9 mouse cellular contexts compared by ENCODE assay signal in genomic region chr6:52208868-52209684, GRCm38 (mm10). TPM values are rescaled to one million over a fixed set of nuclear protein-coding genes. Genes with fewer than 3 reads are reported as not detected.
A peak's percentile ranks its signal among the peaks of the same experiment; 100 is the strongest.
DNase-seq lines count a peak whose midpoint lies in the region; ATAC-seq and TF ChIP-seq lines count a peak whose summit lies in the region.
"Had no signal": no experiment of that assay in that cellular context is flagged by ENCODE, and none has a peak within 500 bp of the region (broad histone marks: within the 10 kb centered on the region; RNA-seq: fewer than 3 reads in every experiment).

No protein-coding gene starts in this region.

- peaks cover 5% of the 10 kb centered on the region; the same call in 1 of the 2 replicates for H3K4me1 ChIP-seq in lung, embryonic 15.5 days
- H3K4me1 ChIP-seq in heart, embryonic 16.5 days (ENCODE audit: control insufficient read depth, insufficient read depth, low read length) = peaks cover 5% of the 10 kb centered on the region
- H3K4me1 ChIP-seq in small intestine, adult 2 months (ENCODE audit: control insufficient read depth, insufficient read depth, insufficient read length, low read length) = peaks cover 8% of the 10 kb centered on the region
- no peaks in the 10 kb centered on the region for H3K4me1 ChIP-seq in forebrain, postnatal 0 days (ENCODE audit: insufficient read depth)

- no peak for TF ChIP-seq CTCF in small intestine, adult 2 months (IDR thresholded peaks at IDR 0.05; ENCODE audit: extremely low read depth, insufficient read length, insufficient replicate concordance, low read depth, low read length)
- no peak for TF ChIP-seq CTCF in forebrain, postnatal 0 days (IDR thresholded peaks at IDR 0.05; ENCODE audit: low read depth)

- H3K27ac ChIP-seq in lung, embryonic 15.5 days = peak overlapping the region; percentile 77
- H3K27ac ChIP-seq in heart, embryonic 16.5 days (ENCODE audit: low read length) = no peak overlapping the region
- 0 out of 2 replicates have a peak overlapping the region, but pooled peaks have one; percentile 7 for H3K27ac ChIP-seq in small intestine, adult 2 months (ENCODE audit: insufficient read depth, low read depth, low read length)
- no peak overlapping the region for H3K27ac ChIP-seq in forebrain, postnatal 0 days (ENCODE audit: low read depth, low read length)

- ATAC-seq in lung, embryonic 15.5 days (ENCODE audit: borderline replicate concordance, extremely low read depth, low FRiP score, low TSS enrichment) = no peak
- no peak for ATAC-seq in heart, embryonic 16.5 days (replicated peaks; ENCODE audit: extremely low read depth, insufficient read depth, low FRiP score)
- ATAC-seq in forebrain, postnatal 0 days = no peak

- WGBS in lung, embryonic 15.5 days = 21% methylated on average over 18 of the region's 18 CpGs
- WGBS in heart, embryonic 16.5 days = 15% methylated on average over 18 of the region's 18 CpGs
- 27% methylated on average over 18 of the region's 18 CpGs for WGBS in small intestine, adult 2 months
- WGBS in forebrain, postnatal 0 days = 3% methylated on average over 18 of the region's 18 CpGs

- peak overlapping the region; percentile 42 for H3K4me3 ChIP-seq in lung, embryonic 15.5 days
- H3K4me3 ChIP-seq in heart, embryonic 16.5 days (ENCODE audit: low read length) = peak overlapping the region; percentile 28
- peak overlapping the region; percentile 46 for H3K4me3 ChIP-seq in small intestine, adult 2 months (ENCODE audit: low read depth, low read length)
- no peak overlapping the region for H3K4me3 ChIP-seq in forebrain, postnatal 0 days (ENCODE audit: low read depth, low read length)

- H3K27me3 ChIP-seq in lung, embryonic 15.5 days = peaks cover 96% of the 10 kb centered on the region
- H3K27me3 ChIP-seq in heart, embryonic 16.5 days (ENCODE audit: control insufficient read depth, insufficient read depth, low read length) = peaks cover 95% of the 10 kb centered on the region
- peaks cover 80% of the 10 kb centered on the region for H3K27me3 ChIP-seq in small intestine, adult 2 months (ENCODE audit: control insufficient read depth, insufficient read depth, low read length)
- H3K27me3 ChIP-seq in forebrain, postnatal 0 days (ENCODE audit: insufficient read depth, low read length) = peaks cover 94% of the 10 kb centered on the region

- no peaks in the 10 kb centered on the region for H3K9me3 ChIP-seq in lung, embryonic 15.5 days
- H3K9me3 ChIP-seq in heart, embryonic 16.5 days (replicated peaks; ENCODE audit: control insufficient read depth, low read length) = no peaks in the 10 kb centered on the region
- H3K9me3 ChIP-seq in forebrain, postnatal 0 days (ENCODE audit: low read length) = no peaks in the 10 kb centered on the region

- no peak for TF ChIP-seq POLR2A in small intestine, adult 2 months (IDR thresholded peaks at IDR 0.05; ENCODE audit: low read depth, low read length)

- peak overlapping the region; percentile 43 for H3K9ac ChIP-seq in lung, embryonic 15.5 days
- H3K9ac ChIP-seq in heart, embryonic 16.5 days (ENCODE audit: low read length) = no peak overlapping the region
- no peak overlapping the region for H3K9ac ChIP-seq in forebrain, postnatal 0 days

- H3K4me2 ChIP-seq in lung, embryonic 15.5 days = peak overlapping the region; percentile 66
- peak overlapping the region; percentile 54 for H3K4me2 ChIP-seq in heart, embryonic 16.5 days (ENCODE audit: low read depth, low read length)
- H3K4me2 ChIP-seq in forebrain, postnatal 0 days (ENCODE audit: low read depth) = no peak overlapping the region

- no peaks in the 10 kb centered on the region for H3K36me3 ChIP-seq in lung, embryonic 15.5 days
- no peaks in the 10 kb centered on the region for H3K36me3 ChIP-seq in heart, embryonic 16.5 days (ENCODE audit: control insufficient read depth, insufficient read depth)
- H3K36me3 ChIP-seq in small intestine, adult 2 months (ENCODE audit: control insufficient read depth, insufficient read depth, low read length) = no peaks in the 10 kb centered on the region
- no peaks in the 10 kb centered on the region for H3K36me3 ChIP-seq in forebrain, postnatal 0 days (ENCODE audit: insufficient read depth)

- no peak for DNase-seq in lung, postnatal 25 days (ENCODE audit: low spot score)
- DNase-seq in kidney, postnatal 4 days = peak; percentile 32 to 59
- DNase-seq in frontal cortex, adult 2 months (ENCODE audit: extremely low spot score in 1 of 2, low spot score in 1 of 2) = no peak
- DNase-seq in right cerebral cortex, postnatal 14 days = no peak
- no peak for DNase-seq in forebrain, postnatal 0 days

RNA-seq across cellular contexts. Expression of gene Hoxa6, which starts 0.6 kb away (rescaled TPM):
- 2.9 and 3.1 TPM in 2 replicates for polyA plus RNA-seq in lung, embryonic 15.5 days (2015; fragmentation: Nextera tagmentation; extraction: Ambion mirVana)
- polyA plus RNA-seq in heart, embryonic 16.5 days (2015; fragmentation: Nextera tagmentation; extraction: Ambion mirVana) = not detected in 2 replicates
- 0.15 and 0.52 TPM in 2 replicates for polyA plus RNA-seq in small intestine, adult 2 months (2012; rRNA removed)
- not detected in 2 replicates for polyA plus RNA-seq in frontal cortex, adult 2 months (2012; rRNA removed)
- total RNA-seq in forebrain, postnatal 0 days (2014; rRNA removed) = not detected in 2 replicates
- not detected in 2 replicates for polyA plus RNA-seq in forebrain, postnatal 0 days (2015; fragmentation: Nextera tagmentation; extraction: Ambion mirVana)
- total RNA-seq: common myeloid progenitor, adult 5-6 weeks had no signal

RNA-seq across cellular contexts. Expression of gene Hoxa3, which starts 4.1 kb away (rescaled TPM):
- 7.5 and 9.4 TPM in 2 replicates for polyA plus RNA-seq in lung, embryonic 15.5 days (2015; fragmentation: Nextera tagmentation; extraction: Ambion mirVana)
- polyA plus RNA-seq in heart, embryonic 16.5 days (2015; fragmentation: Nextera tagmentation; extraction: Ambion mirVana) = 0.89 and 1.3 TPM in 2 replicates
- polyA plus RNA-seq in small intestine, adult 2 months (2012; rRNA removed) = 3.5 and 5.0 TPM in 2 replicates
- not detected in 2 replicates for polyA plus RNA-seq in frontal cortex, adult 2 months (2012; rRNA removed)
- total RNA-seq in forebrain, postnatal 0 days (2014; rRNA removed) = 0.23 TPM in 1 of 2 replicates, not detected in the other
- polyA plus RNA-seq in forebrain, postnatal 0 days (2015; fragmentation: Nextera tagmentation; extraction: Ambion mirVana) = not detected in 2 replicates

RNA-seq across cellular contexts. Expression of gene Gm28308, which starts 4.1 kb away (rescaled TPM):
- polyA plus RNA-seq in lung, embryonic 15.5 days (2015; fragmentation: Nextera tagmentation; extraction: Ambion mirVana) = not detected in 2 replicates
- not detected in 2 replicates for polyA plus RNA-seq in heart, embryonic 16.5 days (2015; fragmentation: Nextera tagmentation; extraction: Ambion mirVana)
- polyA plus RNA-seq in small intestine, adult 2 months (2012; rRNA removed) = 0.58 TPM in 1 of 2 replicates, not detected in the other
- not detected in 2 replicates for polyA plus RNA-seq in frontal cortex, adult 2 months (2012; rRNA removed)
- not detected in 2 replicates for total RNA-seq in forebrain, postnatal 0 days (2014; rRNA removed)
- not detected in 2 replicates for polyA plus RNA-seq in forebrain, postnatal 0 days (2015; fragmentation: Nextera tagmentation; extraction: Ambion mirVana)
- total RNA-seq: common myeloid progenitor, adult 5-6 weeks had no signal

RNA-seq across cellular contexts. Expression of gene Hoxa5, which starts 4.7 kb away (rescaled TPM):
- 48.2 and 48.7 TPM in 2 replicates for polyA plus RNA-seq in lung, embryonic 15.5 days (2015; fragmentation: Nextera tagmentation; extraction: Ambion mirVana)
- 1.3 and 3.3 TPM in 2 replicates for polyA plus RNA-seq in heart, embryonic 16.5 days (2015; fragmentation: Nextera tagmentation; extraction: Ambion mirVana)
- polyA plus RNA-seq in small intestine, adult 2 months (2012; rRNA removed) = 3.5 and 4.7 TPM in 2 replicates
- polyA plus RNA-seq in frontal cortex, adult 2 months (2012; rRNA removed) = 0.11 TPM in 1 of 2 replicates, not detected in the other
- total RNA-seq in forebrain, postnatal 0 days (2014; rRNA removed) = not detected in 2 replicates
- not detected in 2 replicates for polyA plus RNA-seq in forebrain, postnatal 0 days (2015; fragmentation: Nextera tagmentation; extraction: Ambion mirVana)

RNA-seq across cellular contexts. Expression of gene Hoxa7, which starts 12.6 kb away (rescaled TPM):
- polyA plus RNA-seq in lung, embryonic 15.5 days (2015; fragmentation: Nextera tagmentation; extraction: Ambion mirVana) = 4.9 and 5.5 TPM in 2 replicates
- 0.35 and 0.38 TPM in 2 replicates for polyA plus RNA-seq in heart, embryonic 16.5 days (2015; fragmentation: Nextera tagmentation; extraction: Ambion mirVana)
- 0.04 and 2.5 TPM in 2 replicates for polyA plus RNA-seq in small intestine, adult 2 months (2012; rRNA removed)
- polyA plus RNA-seq in frontal cortex, adult 2 months (2012; rRNA removed) = 0.17 TPM in 1 of 2 replicates, not detected in the other
- not detected in 2 replicates for total RNA-seq in forebrain, postnatal 0 days (2014; rRNA removed)
- not detected in 2 replicates for polyA plus RNA-seq in forebrain, postnatal 0 days (2015; fragmentation: Nextera tagmentation; extraction: Ambion mirVana)

Comparison
In these comparisons a context has a peak if more than half of its experiments do, and no peak if none do; other contexts are left out.
1. H3K27ac ChIP-seq: peak in lung, embryonic 15.5 days (single experiment) and small intestine, adult 2 months (single experiment); none in heart, embryonic 16.5 days (single experiment) and forebrain, postnatal 0 days (single experiment).
2. DNase-seq: peak in kidney, postnatal 4 days (2 of 2); none in lung, postnatal 25 days (single experiment), frontal cortex, adult 2 months (0 of 2), right cerebral cortex, postnatal 14 days (single experiment) and forebrain, postnatal 0 days (single experiment).